Mouse (Mus musculus): ENCODE measurements at regions not wholly inside any gene's neighbourhood (a gene's known extent, or its start where the extent isn't known, plus 50 kb on each side); places are given as distances from the start of the nearest gene placed in this dataset.

DNA sequence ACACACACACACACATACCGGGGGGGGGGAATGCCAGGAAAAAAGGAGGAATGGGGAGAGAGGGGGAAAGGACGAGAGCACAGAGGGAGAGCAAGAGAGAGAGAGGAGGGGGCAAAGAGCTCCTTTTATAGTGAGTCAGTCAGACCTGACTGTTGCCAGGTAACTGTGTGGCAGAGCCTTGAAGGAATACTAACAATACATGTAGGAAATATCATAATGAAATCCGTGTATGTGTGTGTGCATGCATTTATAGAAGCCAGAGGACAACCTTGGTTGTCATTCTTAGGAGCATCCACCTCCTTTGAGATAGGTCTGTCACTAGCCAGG lies 127.6 kb upstream of the Med14 start:
- no peak for ATAC-seq (ENCODE audit: poor library complexity, severe bottlenecking)

DNA sequence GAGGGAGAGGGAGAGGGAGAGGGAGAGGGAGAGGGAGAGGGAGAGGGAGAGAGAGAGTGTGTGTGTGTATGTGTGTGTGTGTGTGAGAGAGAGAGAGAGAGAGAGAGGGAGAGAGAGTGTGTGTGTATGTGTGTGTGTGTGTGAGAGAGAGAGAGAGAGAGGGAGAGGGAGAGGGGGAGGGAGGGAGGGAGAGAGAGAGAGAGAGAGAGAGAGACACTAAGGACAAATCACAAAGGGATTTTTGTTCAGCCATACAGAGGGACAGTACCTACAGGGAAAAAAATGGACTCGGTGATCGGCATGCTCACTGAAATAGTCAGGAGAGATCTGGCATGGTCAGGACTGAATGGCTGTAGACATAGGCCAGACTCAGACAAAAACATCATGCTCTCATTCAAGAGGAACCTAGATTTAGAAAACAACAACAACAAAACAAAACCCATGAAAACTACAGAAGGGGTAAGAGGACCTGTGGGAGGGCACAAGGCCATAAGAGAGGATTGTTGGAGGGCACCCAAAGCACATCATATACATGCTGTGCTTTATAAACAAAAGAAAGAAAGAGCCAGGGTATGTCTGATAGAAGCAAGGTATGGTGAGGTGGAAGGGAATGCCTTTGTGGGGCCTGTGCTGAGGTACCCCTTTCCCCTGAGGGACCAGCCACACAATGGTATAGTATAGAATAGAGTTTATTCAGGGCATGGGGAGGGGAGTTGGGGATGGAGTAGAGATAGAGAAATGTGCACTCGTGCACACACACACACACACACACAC lies 127.0 kb upstream of the Med14 start:
- no peak for ATAC-seq (ENCODE audit: poor library complexity, severe bottlenecking)

DNA sequence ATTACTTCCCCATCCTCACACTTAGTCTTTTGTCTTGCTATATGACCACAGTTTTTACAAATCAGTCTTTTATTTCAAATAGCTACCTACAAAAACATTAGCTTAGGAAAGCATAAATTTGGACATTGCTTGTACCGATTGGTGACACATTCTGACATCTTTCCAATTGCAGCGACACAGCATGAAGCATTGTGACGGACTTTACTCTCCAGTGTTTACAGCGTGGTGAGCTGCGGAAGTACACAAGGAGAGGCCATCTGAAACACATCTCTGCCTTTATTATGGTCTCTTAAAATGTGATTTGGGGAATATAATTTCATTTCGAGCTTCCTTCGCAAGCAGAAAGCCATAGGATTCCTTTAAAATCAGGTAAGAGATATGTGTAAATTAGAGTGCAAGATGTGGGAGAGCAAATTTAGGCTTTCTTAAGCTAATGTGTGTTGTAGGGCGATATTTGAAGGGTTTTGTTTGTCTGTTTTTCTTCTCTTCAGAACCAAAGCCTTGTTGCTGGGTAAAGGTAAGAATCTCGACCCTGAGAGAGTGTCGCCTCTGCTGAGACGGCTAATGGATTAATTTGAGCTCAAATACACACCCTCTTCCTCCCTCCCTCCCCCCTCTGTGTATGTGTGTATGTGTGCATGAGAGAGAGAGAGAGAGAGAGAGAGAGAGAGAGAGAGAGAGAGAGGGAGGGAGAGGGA lies 126.3 kb upstream of the Med14 start:
- no peak for ATAC-seq (ENCODE audit: poor library complexity, severe bottlenecking)

DNA sequence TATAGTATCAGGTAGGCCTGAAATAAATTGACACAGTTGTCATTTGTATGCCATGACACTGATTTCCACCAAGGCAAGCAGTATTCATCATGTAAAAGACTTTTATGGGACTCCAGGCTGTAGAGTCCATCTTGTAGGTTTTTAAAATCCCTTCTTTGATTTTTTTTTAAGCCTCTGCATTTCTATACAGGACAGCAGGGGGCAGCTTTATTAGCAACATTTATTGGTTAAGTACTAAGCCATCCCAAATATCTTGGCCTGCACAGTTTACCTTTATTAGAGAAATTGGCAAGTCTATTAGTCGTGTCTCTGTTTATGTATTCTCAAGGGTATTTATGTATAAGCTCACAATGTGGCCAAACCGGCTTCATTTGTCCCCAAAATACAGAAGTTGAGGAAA lies 125.6 kb upstream of the Med14 start:
- ATAC-seq (ENCODE audit: poor library complexity, severe bottlenecking): no peak

DNA sequence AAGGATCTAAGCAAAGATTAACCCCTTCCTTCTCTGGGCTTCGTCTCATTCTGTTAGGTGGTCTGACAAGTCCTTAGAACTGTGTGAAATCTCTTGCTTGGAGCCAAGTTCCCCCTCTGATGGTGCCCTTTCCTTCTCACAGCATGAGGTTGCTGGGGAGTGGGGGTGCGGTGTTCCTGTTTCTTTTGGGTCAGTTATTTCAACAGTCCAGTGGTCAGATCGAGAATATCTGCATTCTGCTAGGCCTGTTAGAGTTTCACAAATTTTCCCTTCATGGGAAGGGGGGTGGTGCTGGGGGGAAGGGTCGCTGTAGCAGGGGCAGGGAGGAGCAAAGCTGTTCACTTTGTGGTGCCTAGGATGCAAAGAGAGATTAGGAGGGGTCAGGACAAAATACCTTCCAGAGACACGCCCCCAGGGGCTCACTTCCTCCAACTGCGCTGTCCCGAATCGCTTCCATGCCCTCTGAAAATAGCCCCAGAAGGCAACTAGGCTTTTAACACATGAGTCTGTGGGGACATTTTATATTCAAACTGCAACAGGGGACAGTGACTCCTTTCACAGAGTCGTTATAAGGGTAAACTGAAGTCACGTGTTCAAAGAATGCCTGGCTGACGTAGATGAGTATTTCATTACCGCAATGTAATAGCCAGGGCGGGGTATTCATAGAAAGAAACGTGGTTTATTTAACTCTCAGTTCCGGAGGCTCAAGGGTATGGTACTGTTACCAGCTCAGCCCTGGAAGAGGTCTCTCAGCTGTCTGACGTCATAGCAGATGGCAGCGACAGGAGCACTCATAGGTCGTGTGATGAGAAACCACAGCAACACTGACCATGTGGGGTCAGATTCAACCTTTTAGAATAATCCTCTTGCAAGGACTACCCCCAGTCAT lies 124.5 kb upstream of the Med14 start:
- peak; percentile 84 for ATAC-seq (ENCODE audit: poor library complexity, severe bottlenecking)

DNA sequence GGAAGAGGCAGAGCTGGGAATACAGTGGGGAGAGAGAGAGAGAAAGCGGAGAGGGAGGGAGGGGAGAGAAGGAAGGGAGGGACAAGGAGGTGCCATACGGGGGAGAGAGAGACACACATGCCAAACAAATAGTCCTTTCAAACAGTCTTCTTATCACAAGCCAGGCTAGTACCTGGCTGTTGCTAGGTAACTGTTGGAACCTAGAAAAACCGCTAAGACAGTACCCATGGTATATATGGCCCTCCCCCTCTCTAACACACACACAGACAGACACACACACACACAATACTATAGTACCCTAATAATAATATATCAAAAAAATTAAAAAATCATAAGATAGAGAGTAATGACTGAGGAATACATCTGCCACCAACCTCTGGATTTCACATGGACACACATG lies 117.4 kb upstream of the Med14 start:
- no peak for ATAC-seq (ENCODE audit: poor library complexity, severe bottlenecking)

DNA sequence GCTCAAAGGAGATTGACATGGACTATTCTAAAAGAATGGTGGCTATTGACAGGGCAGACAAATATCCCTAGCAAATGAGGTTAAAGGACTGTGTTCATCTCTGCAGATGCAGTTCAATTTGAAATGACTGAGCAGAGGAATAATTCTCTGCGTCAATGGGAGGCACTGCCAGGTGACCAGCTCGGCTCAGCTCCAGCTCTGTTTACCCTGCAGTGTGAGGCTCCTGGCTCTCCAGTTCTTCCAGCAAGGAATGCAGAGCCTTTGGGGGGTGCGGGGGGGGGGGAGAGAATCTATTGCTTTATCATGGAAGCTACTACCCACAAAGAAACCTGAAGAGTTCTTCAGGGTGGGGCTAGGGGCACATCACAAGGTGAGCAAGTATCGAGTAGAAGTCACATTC lies 115.6 kb upstream of the Med14 start:
- no peak for ATAC-seq (ENCODE audit: poor library complexity, severe bottlenecking)

DNA sequence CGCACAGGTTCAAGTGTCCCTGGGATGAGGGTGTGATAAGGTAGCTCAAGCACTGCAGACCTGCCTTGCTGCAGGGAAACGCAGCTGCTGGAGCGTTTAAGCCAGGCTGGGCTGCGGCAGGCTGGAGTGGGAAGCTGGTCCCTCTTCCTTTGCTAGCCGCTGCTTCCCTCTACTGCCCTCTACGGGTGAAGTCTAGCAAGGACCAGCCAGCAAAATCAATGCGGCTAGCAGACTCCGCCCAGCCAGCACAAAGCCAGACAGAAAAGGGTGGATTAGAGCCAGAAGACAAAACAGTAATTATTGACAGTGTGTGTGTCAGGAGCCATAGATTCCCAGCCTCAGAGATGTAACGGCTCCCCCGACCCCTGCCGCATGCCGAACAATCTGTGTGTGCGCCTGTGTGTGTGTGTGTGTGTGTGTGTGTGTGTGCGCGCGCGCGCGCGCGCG lies 111.8 kb upstream of the Med14 start:
- peak; percentile 99 for ATAC-seq (ENCODE audit: poor library complexity, severe bottlenecking)

DNA sequence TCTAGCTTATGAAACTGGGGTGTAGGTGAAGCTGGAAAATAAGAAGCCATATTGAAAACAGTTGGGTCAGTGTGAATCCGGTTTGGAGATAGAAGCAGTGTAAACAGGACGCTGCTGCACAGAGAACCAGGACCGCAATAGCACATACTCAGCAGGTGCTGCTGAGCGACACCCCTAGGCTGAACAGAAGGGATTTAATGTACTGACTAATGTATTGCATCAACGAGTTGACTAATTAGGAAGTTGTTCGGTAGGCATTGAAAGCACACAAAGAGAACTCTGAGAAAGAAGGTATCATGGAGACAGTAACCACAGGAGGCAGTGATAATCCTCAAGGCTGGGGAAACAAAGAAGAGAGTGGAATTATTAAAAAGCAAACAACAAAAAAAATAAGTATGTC lies 111.4 kb upstream of the Med14 start:
- ATAC-seq (ENCODE audit: poor library complexity, severe bottlenecking): peak; percentile 62

DNA sequence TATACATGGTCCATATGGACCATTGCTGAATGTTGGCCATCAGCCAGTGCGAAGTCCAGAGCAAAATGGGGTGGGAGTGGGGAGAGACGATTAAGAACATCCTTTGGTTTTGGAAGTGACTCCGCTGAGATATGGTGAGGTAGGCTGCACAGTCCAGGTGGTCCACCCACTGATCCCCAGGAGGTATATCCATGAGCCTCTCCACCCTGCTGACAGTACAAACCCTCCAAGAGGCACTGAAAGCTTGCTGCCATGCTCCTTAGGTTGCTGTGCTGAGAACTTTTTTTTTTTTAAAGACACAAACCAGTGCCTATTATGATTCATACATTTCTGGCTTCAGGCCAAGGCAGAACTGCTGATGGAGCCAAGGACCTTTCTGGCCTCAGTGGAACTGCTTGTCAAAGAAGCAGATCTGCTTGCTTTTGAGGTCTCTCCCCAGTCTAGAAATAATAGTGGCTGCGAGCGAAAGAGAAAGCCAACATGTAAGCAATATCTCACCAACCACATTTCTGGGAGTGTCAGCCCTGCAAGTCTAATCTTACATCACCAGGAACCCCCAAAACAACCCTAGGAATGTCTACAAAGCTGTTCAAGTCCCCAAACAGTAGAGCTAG lies 105.1 kb upstream of the Med14 start:
- no peak for ATAC-seq (ENCODE audit: poor library complexity, severe bottlenecking)

DNA sequence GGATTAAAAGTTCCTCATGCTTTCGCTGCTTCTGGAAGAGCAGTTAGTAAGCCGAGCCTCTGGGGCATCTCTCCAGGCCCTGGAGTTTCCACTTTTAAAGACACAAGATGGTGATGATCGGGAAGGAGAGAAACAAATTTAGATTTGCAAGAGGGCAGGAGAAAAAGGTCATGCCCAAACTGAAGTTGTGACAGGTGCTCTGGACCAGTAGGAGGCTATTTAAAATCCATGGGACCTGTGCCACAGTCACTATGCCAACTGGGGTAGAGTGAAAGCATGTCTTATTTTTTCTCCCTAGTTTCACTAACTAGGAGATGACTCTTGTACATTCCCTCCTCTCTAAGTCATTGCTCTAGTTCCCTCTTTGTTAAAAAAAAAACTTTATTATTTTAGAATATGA lies 104.3 kb upstream of the Med14 start:
- ATAC-seq (ENCODE audit: poor library complexity, severe bottlenecking): no peak

DNA sequence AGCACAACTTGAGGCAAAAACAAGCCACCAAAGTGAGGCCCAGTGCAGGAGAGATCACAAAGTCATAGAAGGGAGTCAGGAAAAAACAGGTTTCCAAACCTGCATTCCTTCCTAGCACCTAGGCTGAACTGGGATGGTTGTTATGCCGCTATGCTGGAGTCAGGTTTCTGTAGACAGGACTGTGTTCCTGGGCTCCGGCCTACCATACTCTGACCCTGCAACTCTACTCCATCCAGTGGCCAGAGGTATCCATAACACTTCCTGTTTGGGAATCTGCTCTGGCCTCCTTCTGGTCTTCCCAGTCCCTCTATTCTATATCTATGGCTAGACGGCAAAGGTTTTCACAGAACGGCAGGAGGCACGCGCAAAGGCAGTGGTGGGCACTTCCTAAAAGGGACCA lies 98.3 kb upstream of the Med14 start:
- ATAC-seq (ENCODE audit: poor library complexity, severe bottlenecking): no peak

DNA sequence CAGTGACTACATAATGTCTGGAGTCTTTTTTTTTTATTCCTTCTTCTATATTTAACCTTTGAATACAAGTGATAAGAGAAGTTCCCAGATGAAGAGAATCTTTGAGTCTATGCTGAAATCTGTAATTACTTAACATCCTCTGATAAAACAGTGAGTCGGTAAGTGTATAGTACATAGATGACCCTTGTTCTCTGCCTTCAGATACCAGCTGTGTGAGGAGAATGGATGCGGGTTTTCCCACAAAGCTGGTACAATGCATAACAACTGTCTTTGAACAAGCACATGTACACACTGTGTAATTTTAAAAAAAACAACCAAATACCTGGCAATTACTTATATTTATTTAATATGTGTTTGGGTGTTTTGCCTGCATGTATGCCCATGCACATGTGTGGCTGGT lies 96.9 kb upstream of the Med14 start:
- ATAC-seq (ENCODE audit: poor library complexity, severe bottlenecking): no peak

DNA sequence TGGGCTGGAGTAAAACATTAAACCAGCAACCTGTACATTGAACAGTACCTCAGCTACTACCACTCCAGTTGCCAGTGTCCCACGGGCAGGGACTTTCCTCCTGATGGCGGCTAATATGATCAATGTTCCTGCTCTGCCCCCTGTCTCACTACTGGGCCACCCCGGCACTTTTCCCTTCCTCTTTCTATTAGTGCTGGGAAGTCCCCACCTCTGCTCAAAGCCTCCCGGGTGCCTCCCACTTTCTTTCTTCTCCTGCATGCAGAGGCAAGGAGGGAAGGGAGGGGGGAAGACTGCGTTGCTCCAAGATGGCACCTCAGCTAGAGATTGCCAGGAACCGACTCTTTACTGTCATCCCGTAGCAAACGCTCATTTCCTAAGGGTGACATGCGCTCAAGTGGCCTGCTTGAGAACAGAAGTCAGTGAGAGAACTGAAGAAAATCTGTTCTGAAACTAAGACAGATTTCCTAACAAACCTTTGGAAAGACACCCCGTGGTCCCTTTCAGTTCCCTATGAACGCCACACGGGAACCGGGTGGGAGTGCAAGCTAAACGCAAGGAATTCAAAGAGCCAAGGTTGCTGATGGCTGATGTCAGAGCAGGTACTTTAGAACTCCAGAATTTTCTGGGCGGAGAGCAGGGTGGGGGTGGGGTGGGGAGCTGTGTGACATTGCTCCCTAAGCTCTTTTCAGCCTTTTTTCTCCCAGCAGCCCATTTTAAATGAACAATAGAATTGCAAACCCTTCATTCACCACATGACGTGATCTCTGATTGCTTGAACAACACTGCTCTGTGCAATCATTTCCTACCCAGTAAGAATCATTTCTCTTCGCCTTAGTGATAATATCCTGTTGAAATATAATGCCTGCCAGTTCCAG lies 96.2 kb upstream of the Med14 start:
- ATAC-seq (ENCODE audit: poor library complexity, severe bottlenecking): peak; percentile 64

DNA sequence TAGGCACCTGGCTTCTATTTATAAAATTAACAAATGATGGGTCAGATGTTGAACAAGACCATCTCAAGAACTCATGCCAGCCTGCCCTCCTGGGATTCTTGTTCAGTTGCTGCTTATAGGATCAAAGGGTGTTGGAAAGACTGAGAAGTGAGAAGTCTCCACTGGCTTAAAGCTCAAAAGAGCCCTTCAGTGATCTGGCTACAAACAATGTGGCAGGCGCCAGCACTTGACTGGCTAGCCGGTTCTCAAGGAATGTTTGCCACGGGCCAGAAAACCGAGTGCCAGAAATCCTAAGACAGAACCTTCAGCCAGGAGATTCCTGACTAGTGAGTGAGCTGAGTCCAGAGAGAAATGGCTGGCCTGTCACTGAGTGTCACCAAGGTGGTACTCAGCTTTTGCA lies 93.6 kb upstream of the Med14 start:
- no peak for ATAC-seq (ENCODE audit: poor library complexity, severe bottlenecking)

DNA sequence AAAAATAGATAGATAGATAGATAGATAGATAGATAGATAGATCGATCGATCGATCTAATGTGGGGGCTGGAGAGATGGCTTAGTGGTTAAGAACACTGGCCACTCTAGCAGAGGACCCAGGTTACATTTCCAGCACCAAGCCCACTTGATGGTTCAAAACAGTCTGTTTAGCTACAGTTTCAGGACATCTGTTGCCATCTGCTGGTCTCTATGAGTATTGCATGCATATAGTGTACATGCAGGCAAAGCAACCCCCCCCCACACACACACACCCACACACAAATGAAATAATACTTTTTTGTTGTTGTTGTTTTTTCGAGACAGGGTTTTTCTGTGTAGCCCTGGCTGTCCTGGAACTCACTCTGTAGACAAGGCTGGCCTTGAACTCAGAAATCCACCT lies 89.8 kb upstream of the Med14 start:
- ATAC-seq (ENCODE audit: poor library complexity, severe bottlenecking): peak; percentile 56

DNA sequence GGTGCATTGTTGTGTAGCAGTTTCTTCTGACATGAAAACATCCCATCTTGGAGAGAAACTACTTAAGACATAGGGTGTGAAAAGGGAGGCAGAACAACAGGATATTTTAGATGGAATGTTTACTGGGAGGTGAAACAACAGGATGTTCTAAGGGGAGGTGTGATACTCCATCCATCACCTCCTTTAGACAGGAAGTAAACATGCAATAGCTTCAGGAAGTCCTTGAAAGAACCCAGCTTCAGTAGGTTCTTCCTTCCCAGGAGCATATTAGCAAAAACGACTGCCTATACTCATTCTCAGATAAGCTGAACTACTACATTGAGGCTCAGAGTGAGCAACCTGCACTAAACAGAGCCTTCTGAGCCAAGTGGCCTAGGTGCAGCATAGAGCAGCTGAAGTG lies 82.6 kb upstream of the Med14 start:
- no peak for ATAC-seq (ENCODE audit: poor library complexity, severe bottlenecking)

DNA sequence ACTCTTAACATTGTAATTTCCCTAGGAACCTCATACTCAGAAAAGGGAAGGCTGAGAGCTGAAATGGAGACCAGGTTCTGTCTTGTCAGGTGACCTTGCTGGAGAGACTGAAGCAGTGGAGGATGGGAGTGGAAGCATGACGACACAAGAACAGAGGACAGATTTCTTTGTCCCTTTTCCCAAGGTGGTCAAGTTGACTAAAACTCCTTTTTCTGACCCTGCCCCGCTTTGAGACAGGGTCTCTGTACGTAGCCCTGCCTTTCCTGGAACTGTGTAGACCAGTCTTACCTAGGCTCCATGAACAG lies 79.1 kb upstream of the Med14 start:
- ATAC-seq (ENCODE audit: poor library complexity, severe bottlenecking): no peak

DNA sequence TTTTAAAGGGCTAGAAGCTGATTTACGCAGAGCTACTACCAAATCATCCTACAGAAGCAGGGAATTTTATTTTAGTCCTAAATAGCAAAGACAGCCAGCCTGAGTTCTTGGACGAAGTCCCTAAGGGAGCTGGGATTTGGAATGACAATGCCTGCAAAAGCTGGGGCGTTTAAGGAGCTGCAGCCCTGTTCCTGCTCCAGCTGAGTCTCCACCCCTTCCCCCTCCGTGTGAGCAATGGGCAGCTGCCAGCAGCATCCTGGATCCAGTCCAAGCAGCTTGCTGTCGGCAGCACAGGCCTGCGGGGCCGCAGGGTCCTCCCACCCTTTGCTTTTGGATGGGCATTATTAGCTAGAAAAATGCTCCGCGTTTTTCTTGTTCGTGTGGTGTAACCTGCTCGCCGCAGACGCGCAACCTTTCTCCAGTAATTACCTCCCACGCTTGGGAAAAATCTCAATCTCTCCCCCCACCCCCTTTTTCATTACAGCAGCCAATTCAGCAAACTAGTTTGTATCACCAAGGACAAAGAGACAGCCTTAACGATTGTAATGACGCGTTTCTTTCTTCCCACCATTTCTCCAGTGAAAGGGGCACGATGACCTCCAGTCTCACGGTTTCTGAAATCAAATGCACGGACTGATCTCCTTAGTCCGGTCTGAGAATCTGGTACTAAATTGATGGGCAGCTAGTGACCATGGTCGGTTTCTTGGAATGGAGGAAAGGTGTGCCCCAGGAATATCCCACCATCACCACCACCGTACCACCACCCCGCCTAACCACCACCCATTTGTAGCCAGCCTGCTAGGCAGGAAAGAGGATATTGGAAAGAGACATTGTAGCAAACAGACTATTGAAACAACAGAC lies 78.5 kb upstream of the Med14 start:
- peak; percentile 62 for ATAC-seq (ENCODE audit: poor library complexity, severe bottlenecking)

All from megakaryocyte, adult 5-6 weeks (primary cell).